Mouse (Mus musculus): ENCODE data around the gene Dusp8.
A peak's percentile ranks its signal among the peaks of the same experiment; 100 is the strongest.

Dusp8 gene

GRCm38 (mm10) chr7:142050536-142050935, 45.1 kb downstream of the Dusp8 start:
- ATAC-seq (ENCODE audit: low TSS enrichment), result no peak

DNA sequence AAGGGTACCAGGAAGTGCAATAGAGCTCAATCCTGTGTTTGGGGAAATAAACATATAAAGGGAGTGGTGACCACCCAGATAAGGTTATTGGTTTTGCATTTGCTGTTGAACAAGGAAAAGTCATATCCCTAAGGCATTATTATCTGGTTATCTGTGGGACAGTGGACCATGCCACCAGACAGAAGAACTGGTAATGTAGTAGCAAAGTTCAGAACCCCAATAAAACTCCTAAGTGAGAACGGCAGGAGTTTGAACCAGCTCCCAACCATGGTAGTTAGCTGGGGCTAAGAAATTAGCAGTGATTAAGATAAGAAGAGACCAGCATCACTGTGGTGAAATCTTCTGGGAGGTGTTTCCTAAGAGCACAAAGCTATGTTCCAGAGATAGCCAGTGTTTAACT, 49.7 kb downstream of the Dusp8 start:
- no peak for ATAC-seq (ENCODE audit: low TSS enrichment)

- no peak for ATAC-seq (ENCODE audit: low TSS enrichment)
Observed at GRCm38 (mm10) chr7:142045344-142045743, 50.3 kb downstream of the Dusp8 start.

DNA sequence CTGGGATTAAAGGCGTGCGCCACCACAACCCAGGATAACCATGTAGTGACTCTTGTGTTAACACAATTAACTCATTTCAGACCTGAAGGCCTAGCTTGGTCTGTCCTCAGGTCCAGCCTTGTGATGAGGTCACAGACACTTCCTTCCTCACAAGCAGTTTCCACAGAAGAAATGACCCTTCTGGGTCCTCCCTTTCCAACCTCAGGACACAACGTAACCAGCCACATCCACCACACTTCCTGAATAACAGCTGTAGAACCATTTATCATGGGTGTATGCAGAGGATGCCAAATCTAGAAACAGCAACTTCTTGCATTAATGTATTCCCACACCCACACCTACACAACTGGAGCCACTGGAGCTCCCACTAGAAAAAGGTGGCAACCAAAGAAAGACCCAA, 54.9 kb downstream of the Dusp8 start:
- no peak for ATAC-seq (ENCODE audit: low TSS enrichment)

DNA sequence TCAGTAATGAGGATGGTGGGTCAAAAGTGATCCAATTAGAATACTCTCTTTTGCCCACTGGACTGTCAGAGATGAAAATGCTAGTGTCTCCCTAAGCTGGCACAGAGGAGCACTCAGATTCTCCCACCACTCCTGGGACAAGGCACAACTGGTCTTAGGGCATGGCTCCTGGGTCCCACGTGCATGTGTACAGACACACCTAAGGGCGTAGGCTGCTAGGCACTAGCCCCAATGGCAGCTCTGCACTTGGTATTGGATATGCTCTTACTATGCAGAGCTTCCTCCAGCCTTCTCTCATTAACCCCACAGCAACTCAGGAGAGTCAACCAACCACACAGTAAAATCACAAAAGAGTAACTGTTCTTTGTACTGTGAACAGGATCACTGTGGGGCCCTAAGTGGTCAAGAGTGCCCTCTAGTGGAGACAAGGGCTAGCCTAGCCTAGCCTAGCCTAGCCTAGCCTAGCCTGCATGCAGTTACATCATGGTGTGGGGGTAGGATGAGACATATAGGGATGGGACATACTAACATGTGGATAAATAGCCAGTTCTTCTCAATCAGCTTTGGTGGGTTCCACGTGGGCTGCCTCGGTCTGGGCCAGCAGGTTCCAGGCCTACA, 58.0 kb downstream of the Dusp8 start:
- peak; percentile 84 for ATAC-seq (ENCODE audit: low TSS enrichment)

DNA sequence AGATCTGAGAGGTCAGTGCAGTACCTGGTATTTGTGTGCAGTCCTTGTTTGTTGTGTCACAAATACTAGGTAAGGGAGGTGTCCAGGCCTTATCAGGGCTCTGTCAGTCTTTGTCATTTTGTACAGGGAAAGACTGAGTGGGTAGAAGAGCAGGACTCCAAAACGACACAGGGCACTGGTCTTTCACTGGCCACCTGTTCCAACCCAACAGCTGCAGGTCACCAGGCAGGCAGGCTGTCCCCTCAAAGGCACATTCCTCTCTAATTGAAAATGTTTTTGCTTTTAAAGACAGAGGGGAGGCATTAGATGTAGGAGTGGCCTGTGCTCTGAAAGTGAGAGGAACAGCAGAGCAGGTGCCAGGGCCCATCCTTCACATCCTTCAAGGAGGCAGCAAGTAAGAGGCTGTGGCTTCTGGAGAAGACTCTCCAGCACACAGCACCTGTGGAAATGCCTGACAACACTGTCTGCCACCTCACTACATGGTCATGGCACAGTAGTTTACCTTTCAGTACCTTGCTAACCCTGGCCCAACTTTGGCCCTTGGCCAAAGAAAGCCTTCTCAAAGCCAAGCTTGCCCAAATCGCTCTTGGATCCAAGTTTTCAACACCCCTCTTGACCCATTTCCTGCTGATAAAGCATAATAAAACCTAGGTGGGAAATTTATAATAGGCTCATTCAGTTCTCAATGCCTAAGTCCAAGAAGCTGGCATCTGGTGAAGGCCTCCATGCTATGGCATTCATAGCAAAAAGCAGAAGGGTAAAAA, 60.4 kb downstream of the Dusp8 start:
- ATAC-seq (ENCODE audit: low TSS enrichment), result no peak

DNA sequence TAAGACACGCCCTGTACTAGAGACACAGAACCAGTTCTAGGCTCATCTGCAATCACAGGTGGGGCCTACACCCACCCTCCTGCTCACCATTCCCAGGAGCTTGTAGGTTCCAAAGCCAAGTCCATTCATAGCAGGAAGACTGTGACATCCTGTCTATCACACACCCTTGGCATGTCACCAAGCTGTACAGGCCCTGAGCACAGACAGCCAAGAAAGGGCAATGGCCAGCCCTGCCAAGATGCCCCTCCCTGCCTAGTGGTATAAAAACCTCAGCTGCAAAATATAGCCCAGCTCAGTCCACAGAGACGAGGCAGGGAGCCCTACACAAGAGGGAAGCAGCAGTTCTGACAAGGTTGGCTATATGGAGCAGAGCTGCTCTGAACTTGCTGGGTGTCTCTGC, 61.4 kb downstream of the Dusp8 start:
- no peak for ATAC-seq (ENCODE audit: low TSS enrichment)

DNA sequence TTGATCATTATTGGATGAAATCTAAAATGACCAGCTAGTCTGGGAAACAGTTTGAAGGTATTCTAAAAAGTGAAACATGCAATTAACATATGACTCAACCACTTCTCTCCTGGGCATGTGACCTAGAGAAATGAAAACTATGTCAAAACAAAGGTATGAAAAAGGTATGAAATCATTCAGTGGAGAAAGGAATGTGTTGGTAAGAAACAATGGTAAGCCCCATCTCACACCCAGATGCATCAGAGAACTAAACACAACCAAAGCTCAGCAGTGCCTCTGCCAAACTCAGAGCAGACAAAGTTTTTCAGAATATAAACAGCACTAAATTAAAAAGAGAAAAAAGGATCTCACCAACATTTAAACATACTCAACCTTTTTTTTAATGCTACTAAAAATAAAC, 65.6 kb downstream of the Dusp8 start:
- no peak for ATAC-seq (ENCODE audit: low TSS enrichment)

Data from frontal cortex, adult (tissue).